Mouse (Mus musculus) monocyte, adult 5-6 weeks (primary cell): ENCODE measurements around the gene Kcnj5. TPM values are rescaled to one million over a fixed set of nuclear protein-coding genes. Genes with fewer than 3 reads are reported as not detected.

Source experiments
- ATAC-seq: fragments of 153-309, 156-312 bp; replicated peaks from 2 replicates; pipeline ENCODE4 v1.8.0; 2017; ENCODE audit warnings: mild to moderate bottlenecking; ENCODE audit not compliant: low TSS enrichment, insufficient number of reproducible peaks, severe bottlenecking, poor library complexity, low FRiP score
- total RNA-seq: library from RNA; stranded (forward); fragments of 200-1000, 200-491, 200-594 nt; gene quantifications from 3 replicates; pipeline ENCODE4 v1.2.3, GENCODE M21; 2017

Kcnj5 gene
- total RNA-seq, 1 experiment from 2014 or later = not detected

DNA sequence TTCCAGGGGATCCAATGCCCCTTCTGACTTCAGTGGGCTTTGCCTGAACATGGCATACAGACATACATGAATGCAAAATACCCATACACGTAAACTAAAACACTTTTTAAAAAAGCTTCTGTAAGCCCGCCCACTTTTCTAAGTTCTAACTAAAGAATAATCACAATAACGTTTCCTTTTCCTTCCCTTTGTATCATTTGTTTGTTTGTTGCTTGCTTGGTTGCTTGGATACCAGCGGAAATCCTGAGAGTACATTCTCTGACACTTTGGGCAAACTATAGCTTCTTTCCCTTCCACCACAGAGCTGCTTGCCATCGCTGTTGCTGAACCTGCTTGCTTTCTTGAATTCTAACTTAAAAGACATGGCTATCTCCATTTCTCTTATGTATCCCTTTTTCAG is 13.0 kb downstream of the Kcnj5 start:
- ATAC-seq = no peak

DNA sequence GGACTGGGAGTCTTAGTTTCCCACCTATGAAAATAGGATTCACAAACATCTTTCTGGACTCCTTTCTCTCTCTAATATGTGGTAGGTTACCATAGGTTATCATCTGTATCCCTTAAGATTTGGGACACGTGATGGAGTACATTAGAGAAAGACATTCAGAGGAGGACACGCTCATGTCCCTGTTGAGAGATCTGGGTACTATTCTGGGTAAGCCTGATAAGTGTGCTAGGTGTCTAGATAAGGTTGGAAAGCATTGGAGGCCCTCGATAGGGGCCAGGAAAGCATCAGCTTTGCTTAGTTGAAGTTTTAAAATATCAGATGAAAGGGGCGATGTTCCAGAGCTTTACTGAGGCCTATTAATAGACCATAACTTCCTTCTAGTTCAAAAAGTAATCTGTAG is 15.4 kb downstream of the Kcnj5 start:
- ATAC-seq = no peak

DNA sequence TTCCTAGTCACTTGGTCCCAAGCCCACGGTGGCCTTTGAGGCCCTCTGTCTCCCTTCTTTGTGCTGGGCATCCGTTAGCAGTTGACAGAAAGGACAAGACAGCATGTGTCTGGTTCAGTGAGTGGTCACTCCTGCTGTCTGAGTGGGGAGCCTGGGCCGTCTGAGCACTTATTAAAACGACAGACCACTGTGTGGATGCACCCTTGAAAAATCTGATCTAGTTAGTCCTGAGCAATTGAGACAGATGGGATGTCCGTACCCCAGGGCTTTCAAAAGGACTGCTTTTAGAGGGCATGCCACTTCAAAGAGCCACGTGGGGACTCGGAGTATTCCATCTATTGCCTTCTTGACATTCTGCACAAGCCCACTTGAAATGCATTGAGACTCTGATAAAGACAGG is 20.5 kb downstream of the Kcnj5 start:
- no peak for ATAC-seq

DNA sequence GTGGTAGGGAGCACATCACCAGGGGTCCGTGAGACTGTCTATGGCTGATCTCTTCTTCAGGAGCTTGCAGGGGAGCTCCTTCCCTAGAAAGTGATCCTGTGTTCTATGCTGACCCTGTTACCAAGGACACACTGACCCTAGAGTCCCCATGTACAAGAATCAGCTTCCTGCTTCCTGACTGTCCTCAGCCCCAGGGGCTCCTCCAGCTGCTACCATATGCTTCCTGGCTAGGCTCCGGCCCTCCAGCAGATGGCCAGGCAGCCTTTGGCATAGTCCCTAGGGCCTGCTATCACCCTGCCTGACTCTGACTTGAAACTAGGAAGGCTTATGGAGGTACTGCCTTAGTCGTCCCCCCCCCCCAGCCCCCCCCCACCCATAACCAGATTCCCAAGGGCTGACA is 24.0 kb downstream of the Kcnj5 start:
- ATAC-seq = no peak

DNA sequence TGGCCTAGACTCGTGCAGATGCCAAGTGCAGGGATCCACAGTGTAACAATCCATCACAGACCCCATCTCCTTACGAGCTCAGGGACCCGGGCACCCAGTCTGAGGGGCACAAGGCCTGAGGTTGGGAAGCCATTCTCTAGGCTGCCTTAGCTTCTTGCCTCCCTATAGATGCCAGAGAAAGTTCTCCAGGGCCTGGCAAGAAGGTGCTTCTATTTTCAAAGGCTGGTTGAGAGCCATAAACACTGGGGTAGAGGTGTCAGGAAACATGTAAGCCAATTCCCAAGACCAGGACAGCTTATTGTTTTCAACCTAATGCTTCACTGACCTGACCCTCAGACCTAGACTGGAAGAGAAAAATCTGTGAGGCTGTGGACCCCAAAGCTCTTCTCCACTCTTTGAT is 28.2 kb downstream of the Kcnj5 start:
- no peak for ATAC-seq

DNA sequence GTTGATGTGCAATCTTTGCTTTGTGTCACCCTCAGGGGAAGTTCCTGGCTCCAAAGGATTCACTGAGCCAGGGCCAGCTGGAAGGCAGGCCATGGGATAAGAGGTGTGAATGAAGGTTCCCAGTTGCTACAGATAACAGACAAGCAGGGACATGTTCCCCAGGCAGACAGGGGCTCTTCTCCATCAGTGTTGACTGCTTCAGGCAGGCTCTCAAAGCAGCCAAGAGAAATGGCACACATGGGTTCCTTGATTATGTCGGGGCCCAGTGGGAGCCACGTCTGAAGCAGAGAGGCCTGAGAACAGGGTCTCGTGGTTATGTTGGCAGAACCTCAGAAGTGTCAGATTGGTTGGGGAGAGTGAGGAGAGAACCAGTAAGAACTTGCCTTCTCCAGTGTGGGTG is 30.1 kb downstream of the Kcnj5 start:
- no peak for ATAC-seq

DNA sequence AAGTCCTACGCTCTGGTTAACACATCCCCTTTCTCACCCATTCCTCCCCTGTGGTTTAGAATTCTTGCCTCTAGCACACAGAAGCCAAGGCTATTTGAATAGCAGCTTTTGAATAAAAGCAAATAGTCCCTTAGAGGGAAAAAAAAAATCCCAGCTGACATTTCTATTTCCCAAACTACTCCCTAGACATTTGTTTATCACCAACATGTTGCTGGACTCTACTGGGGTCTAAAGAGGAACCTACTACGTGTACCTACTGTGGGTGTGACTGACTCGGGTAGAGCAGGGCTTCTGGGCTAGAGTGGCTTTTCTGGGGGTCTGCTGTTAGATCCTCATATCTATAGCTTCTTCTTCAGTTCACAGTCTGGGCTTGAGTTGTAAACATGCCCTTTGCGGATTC is 31.9 kb downstream of the Kcnj5 start:
- no peak for ATAC-seq

DNA sequence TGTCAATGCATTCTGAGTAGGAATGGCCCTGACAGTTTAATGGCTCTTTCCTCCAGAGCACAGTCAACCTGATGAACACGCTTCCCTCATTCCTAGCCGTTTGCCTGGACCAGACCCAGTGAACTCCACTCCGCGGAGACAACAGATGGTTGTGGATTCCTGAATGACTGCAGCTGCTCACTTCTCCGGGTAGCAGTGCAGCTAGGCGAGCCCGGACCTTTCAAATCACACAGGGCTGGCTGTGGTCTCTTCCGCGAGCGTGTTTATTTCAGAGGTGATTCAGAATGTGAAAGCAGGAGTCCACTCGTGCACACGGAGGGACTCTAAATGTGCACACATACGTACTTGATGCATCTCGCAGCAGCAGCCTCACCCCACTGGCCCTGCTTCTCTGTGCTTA is 32.4 kb downstream of the Kcnj5 start:
- ATAC-seq = no peak

DNA sequence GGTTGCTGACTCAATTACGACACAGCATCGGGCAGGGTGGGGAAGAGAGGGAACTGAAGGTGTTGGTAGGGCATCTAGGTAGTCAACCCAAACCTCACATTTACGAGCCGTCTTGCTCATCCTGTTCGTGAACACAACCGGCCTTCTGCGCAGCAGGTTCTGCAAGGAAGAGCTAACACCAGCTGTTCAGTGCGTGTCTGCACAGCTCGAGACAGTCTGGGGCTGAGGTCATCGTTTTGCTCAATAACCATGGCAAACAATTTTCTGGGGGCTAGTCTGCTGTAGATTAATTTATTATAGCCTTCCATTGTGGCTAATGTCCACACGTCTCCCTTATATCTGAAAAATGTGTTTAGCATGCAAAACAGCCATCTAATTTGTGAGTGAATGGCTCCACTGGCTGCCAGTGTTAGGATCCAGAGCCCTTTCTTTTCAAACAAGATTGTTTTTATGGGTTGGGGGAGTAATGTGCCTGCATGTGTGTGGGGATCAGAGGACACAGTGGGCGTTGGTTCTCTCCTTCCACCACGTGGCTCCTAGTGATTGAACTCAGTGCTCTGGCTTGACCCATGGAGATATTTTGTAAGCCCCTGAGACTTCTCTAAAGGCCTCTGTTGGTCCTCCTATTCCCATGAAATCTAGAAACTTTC is 41.5 kb downstream of the Kcnj5 start:
- no peak for ATAC-seq

DNA sequence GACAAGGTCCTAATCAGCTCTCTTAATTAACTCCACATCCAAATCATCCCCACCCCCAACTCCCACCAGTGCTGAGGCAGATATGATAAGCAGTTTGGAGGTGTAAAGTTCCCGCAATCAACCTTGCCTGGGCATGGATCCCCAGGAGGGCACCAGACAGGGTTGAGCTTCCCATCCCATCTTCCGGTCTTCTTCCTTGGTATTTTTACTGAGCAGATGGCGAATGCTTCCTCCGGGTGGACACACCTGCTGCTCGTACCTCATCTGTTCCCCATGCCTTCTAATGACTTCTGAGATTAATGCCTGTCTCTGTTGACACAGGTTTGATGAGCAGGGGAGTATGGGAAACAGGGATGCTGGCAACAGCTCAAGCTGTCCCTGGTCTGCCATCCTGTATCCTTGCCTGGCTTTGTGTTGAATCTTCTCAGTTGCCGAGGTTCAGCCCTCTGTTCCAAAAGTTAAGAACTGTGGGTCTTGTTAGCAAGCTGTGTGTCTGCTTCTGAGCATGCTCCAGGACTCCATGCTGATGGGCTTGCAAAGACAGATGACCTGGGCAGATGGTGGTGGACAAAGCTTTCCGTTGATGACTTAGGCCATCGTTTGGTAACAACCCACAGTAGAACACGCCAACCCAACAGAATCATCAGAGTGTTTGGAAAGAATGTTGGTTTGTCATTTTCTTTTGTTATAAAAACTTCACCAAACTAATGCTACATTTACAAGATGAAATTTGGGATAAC is 48.9 kb downstream of the Kcnj5 start:
- no peak for ATAC-seq

DNA sequence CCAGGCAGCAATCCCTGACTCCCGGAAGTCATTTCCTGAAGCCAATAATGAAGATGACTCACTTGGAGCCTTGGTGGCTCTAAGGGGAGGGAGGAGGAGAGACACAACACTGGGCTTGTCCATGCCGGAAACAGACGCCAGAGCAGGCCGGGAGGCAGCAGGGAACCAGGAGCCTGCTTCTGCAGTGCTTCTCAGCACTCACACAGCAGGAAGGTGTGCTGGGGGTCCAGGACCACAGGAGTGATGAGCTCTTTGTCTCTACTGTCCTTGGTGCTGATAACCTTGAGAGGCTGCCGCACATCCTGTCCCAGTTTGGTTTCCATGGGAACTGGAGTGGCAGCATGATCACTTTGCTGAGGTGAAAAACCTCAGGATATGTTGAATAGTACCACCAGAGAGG is 51.5 kb downstream of the Kcnj5 start:
- ATAC-seq = no peak

DNA sequence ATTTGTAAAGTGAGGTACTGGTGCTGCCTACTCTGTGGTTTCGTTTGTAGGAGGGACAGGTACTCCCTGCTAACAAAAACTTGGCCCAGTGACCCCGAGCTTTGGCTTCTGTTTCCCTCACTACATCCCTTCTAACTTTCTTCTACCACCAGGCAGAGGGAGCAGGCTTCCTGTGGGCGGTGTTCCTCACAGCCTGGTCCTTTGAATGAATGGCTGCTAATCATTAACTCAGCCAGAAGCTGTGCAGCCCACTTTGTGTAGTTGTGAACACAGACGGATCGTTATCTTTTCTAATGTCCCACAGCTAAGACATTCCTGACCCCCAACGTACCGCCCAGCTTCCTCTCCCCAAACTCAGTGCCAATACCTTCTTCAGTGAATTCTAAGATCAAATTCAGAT is 52.5 kb downstream of the Kcnj5 start:
- no peak for ATAC-seq

DNA sequence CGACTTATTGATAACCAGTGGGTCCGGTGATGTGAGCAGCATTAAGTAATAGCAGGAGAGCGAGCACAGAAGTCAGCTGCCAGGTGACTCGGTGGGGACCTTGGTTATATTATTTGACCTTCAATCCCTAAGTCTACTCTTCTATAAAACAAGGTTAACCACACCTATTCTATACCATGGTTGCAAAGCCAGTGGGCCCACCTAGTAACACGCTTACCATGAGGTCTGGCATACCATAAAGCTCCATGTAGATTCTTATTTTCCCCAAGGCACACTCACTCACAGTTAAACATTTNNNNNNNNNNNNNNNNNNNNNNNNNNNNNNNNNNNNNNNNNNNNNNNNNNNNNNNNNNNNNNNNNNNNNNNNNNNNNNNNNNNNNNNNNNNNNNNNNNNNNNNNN is 60.6 kb downstream of the Kcnj5 start:
- no peak for ATAC-seq

DNA sequence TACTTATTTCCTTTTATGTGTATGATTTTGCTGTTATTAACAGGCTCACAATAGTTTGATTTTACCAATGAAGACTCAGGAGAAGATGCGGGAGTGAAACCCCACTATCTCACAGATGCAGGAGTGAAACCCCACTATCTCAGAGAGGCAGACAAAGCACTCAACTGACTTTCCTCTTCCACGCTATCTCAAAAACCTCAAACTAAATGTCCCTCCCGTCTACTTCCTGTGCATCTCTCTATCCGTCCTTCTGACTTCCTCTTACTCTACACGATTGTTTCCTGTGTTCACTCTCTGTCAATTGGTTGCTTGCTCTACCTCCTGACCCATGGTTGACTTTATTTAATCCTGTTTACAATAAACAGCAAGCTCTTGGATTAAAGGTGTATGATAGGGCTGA is 63.7 kb downstream of the Kcnj5 start:
- ATAC-seq = no peak

DNA sequence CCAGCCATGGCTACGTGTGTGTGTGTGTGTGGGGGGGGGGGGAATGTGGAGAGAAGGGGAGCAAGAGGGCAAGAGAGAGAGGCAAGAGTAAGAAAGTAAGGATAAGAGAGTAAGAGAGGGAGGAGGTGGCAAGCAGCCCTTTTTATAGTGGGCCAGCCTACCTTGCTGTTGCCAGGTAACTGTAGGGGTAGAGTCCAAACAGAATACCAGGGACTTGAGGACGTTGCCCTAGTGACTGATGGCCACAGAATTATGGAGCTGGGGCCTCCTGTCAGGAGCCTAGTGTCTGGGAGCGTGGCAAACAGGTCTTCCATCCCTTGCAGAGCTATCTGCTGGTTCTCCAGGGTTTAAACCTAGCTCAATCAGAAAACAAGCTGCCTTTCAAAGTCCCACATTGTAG is 64.4 kb downstream of the Kcnj5 start:
- no peak for ATAC-seq

DNA sequence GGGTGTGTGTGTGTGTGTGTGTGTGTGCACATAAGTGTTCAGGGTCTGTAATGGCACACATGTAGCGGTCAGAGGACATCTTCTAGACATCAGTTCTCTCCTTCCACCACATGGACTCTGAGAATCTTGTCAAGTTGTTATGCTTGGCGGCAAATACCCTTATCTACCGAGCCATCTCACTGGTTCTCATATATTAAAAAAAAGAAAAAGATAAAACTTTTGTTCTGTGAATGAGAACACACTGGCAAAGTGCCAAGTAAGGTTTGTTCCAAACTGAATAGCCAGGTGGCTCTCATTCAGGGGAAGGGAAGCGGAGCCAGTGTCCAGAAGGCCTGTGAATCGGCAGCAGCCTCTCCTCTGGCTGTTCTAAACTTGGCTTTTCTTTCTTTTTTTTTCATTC is 66.1 kb downstream of the Kcnj5 start:
- no peak for ATAC-seq

DNA sequence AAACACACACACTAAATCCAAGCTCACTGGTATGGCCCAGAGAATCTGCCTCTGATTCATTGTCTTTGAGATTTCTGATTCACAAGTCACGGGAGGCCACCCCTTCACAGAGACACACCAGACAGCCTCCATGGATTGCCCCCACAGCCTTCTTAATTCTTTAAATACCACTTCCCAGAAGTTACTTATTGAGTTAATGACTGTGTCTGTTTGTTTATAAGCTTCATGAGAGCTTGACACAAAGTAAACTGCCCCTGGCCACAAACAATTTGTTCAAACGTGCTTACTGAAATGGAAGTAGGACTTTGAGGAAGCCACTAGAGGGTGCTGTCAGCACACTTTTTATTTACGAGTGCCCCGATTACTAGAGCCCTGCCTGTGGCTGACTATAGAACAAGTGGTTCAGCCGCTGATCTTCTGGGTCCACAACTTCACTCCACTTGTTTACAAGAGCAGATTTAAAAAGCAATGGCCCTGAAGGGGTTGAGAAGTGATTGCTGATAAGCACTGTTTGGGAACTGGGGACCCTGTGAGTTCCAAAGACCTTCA is 72.2 kb downstream of the Kcnj5 start:
- ATAC-seq = no peak
